Mouse (Mus musculus) hindbrain, embryonic 15.5 days (tissue): Measurements from ENCODE around the gene Mgll. TPM values are rescaled to one million over a fixed set of nuclear protein-coding genes. Genes with fewer than 3 reads are reported as not detected.

Experiments
- ATAC-seq: fragments of 200-750 bp; cut with Nextera tagmentation; 2 replicates; pipeline ENCODE4 v1.8.0; 2017; ENCODE audit warnings: low read depth, moderate number of reproducible peaks, moderate TSS enrichment; ENCODE audit not compliant: low FRiP score
- H3K27ac ChIP-seq: fragments of 300-500 bp; sonication (generic); replicated peaks from 2 replicates; pipeline ENCODE4 v1.5.1; 2015; ENCODE audit warnings: mild to moderate bottlenecking, inconsistent platforms
- H3K27me3 ChIP-seq: fragments of 300-500 bp; sonication (generic); 2 replicates; pipeline ENCODE4 v1.6.1; 2015; ENCODE audit warnings: control low read depth, inconsistent platforms
- H3K36me3 ChIP-seq: fragments of 300-500 bp; sonication (generic); 2 replicates; pipeline ENCODE4 v1.6.1; 2015; ENCODE audit warnings: control low read depth, inconsistent platforms
- H3K4me1 ChIP-seq: fragments of 300-500 bp; sonication (generic); replicated peaks from 2 replicates; pipeline ENCODE4 v1.6.1; 2015; ENCODE audit warnings: control low read depth, inconsistent platforms
- H3K4me2 ChIP-seq: fragments of 300-500 bp; sonication (generic); 2 replicates; pipeline ENCODE4 v1.6.1; 2015; ENCODE audit warnings: moderate library complexity, mild to moderate bottlenecking, inconsistent platforms
- H3K4me3 ChIP-seq: fragments of 300-500 bp; sonication (generic); 2 replicates; pipeline ENCODE4 v1.5.1; 2015; ENCODE audit warnings: mild to moderate bottlenecking, inconsistent platforms
- H3K9ac ChIP-seq: fragments of 300-500 bp; sonication (generic); 2 replicates; pipeline ENCODE4 v1.6.1; 2015; ENCODE audit warnings: inconsistent platforms
- H3K9me3 ChIP-seq: fragments of 300-500 bp; sonication (generic); 2 replicates; pipeline ENCODE4 v1.6.1; 2016; ENCODE audit warnings: control low read depth, inconsistent platforms
- WGBS: fragments of 180-500 bp; shearing (Covaris S2); methylation state at CpG from one replicate; pipeline ENCODE4 v1.1.7; 2015; 5-methylcytosine and 5-hydroxymethylcytosine counted together
- polyA plus RNA-seq: library from polyadenylated mRNA; unstranded; fragments of >200 nt; fragmentation: Nextera tagmentation; extraction: Ambion mirVana; gene quantifications from 2 replicates; pipeline ENCODE4 v1.2.1, GENCODE M21; 2015

Gene Mgll
- polyA plus RNA-seq, 1 experiment from 2014 or later: 59.0 TPM

DNA sequence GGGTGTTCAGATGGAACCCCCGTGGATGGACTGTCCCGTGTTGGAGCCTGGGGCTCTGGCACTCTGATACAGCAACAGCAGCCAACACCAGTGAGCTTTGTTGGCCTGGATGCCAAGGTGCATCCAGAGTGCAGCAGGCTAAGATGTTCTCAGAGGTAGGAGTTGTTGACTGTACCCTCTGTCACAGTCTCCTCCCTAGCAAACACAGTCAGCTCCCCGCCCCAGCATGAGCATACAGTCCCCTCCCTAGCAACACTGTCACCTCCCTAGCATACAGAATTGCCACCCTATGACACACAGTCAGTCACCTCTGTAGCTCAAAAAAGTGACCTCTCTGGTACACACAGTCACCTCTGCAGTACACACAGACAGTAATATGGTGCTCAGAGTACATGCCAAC is 92.7 kb downstream of the Mgll start:
- no peak for ATAC-seq
- Histone ChIP-seq H3K27me3 (no peaks in the 10 kb centered on the region), H3K36me3 (no peaks in the 10 kb centered on the region), H3K4me3 (no peak overlapping the region), H3K9ac (no peak overlapping the region), H3K4me2 (no peak overlapping the region), H3K9me3 (no peaks in the 10 kb centered on the region), H3K27ac (no peak overlapping the region), H3K4me1 (peaks cover 14% of the 10 kb centered on the region)
- WGBS: 78% methylated on average over 3 of the region's 3 CpGs

DNA sequence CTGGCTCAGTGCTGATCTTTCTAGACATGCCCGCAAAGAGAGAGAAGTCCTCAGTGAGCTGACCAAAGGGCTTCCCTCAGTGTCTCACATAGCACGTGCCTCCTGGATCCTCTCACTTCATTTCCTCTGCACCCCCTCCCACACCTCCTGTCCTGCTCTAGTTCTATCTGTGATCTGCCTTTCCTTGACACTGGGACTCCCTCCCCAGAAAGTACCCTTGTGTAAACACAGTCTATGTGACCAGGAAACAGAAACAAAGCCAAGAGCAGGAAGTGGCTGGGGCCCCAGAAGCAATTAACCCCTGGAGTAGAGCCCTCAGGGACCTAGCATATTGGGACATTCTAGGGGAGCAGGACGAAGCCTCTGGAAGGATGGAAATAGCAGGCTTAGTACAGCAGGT is 96.6 kb downstream of the Mgll start:
- Histone ChIP-seq H3K4me1 (no peaks in the 10 kb centered on the region), H3K27ac (no peak overlapping the region), H3K36me3 (no peaks in the 10 kb centered on the region), H3K4me2 (no peak overlapping the region), H3K9ac (no peak overlapping the region), H3K27me3 (no peaks in the 10 kb centered on the region), H3K9me3 (no peaks in the 10 kb centered on the region), H3K4me3 (no peak overlapping the region)
- ATAC-seq: no peak
- WGBS: 67% methylated on average over 3 of the region's 3 CpGs

DNA sequence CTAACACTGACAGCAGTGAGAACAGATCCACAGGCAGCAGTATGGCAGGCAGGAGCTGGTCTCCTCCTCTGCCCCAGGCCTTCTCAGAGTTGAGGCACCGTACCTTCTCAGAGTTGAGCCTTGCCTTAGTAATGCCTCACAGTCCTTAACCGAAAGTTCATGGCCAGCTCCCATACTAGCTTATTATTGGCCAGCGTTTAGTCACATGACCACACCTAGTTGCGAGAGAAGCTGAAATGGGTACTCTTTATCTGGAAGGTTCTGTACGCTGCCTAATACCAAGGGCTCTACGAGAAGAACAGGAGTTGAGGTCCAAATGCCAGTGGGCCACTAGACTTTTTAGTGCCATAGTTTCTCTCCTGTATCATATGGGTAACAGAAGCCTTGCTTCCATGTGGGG is 97.1 kb downstream of the Mgll start:
- ATAC-seq: no peak
- Histone ChIP-seq H3K4me3 (no peak overlapping the region), H3K36me3 (no peaks in the 10 kb centered on the region), H3K9me3 (no peaks in the 10 kb centered on the region), H3K27ac (no peak overlapping the region), H3K27me3 (no peaks in the 10 kb centered on the region), H3K4me1 (no peaks in the 10 kb centered on the region), H3K9ac (no peak overlapping the region), H3K4me2 (no peak overlapping the region)
- WGBS: 94% methylated on average over 6 of the region's 6 CpGs

DNA sequence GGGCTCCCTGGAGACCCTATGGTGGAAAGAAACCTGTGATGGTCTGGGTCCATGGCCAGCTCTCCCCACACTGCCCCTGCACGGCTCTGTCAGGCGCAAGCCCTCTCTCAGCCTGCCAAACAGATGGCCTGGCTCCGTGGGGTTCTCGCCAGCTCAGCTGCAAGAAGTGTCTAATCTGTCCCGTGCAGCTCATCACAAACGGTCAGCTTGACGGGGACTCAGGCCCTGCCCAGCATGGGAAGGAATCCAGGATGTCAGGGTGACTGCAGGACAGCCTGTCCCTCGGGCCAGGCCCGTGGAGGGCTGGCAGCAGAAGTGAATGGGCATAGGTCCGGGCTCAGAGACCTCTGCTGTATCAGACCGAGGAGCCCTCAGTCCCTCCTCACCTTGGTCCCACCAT is 97.7 kb downstream of the Mgll start:
- 65% methylated on average over 11 of the region's 11 CpGs for WGBS
- Histone ChIP-seq H3K36me3 (no peaks in the 10 kb centered on the region), H3K9ac (no peak overlapping the region), H3K27me3 (no peaks in the 10 kb centered on the region), H3K4me2 (no peak overlapping the region), H3K9me3 (no peaks in the 10 kb centered on the region), H3K4me1 (peaks cover 5% of the 10 kb centered on the region), H3K4me3 (no peak overlapping the region), H3K27ac (no peak overlapping the region)
- ATAC-seq: peak; percentile 41; the same call in 1 of the 2 replicates

DNA sequence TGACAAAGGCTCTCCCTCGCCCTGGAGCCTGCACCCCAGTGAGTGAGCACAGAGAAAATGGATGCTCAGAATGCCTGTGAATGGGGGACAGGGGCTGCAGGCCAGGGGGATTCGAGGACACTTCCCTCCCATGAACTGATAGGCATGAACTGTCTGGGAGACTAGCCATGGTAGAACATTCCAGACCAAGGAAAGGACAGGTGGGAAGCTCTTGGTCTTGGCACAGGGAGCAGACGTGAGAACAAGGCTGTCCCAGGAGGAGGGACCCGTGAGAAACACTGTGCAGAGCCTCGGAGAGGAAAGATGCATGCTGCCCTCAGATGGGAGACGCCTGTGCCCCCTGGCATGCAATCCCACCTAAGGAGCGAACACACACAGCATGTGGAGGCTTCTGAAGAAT is 100.0 kb downstream of the Mgll start:
- Histone ChIP-seq H3K4me1 (peaks cover 9% of the 10 kb centered on the region), H3K4me2 (no peak overlapping the region), H3K27me3 (no peaks in the 10 kb centered on the region), H3K27ac (no peak overlapping the region), H3K36me3 (no peaks in the 10 kb centered on the region), H3K9ac (no peak overlapping the region), H3K4me3 (no peak overlapping the region), H3K9me3 (no peaks in the 10 kb centered on the region)
- no peak for ATAC-seq
- 58% methylated on average over 7 of the region's 7 CpGs for WGBS

DNA sequence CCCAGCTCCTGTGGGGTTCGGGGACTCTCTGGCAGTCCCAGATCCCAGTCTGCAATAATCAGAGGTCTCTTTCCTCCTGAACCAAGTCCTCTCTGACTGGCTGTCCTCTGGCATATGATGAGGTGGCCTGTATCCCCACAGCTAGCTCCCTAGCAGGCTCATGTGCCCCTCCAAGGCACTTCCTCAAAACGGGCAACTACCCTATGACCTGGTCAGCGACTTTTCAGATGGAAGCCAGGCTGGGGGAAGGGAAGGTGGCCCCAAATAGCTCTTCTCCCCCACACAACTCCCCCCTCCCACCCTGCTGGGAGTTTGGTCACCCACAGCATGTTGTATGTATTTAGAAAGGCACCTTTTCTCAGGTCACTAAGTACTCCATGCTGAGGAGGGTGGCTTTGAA is 101.9 kb downstream of the Mgll start:
- H3K4me1 ChIP-seq: peaks cover 9% of the 10 kb centered on the region
- no peak overlapping the region for H3K27ac ChIP-seq
- H3K4me2 ChIP-seq: no peak overlapping the region
- ATAC-seq: no peak
- H3K36me3 ChIP-seq: no peaks in the 10 kb centered on the region
- no peak overlapping the region for H3K9ac ChIP-seq
- no peaks in the 10 kb centered on the region for H3K27me3 ChIP-seq
- H3K9me3 ChIP-seq: no peaks in the 10 kb centered on the region
- 59% methylated on average over 3 of the region's 3 CpGs for WGBS
- no peak overlapping the region for H3K4me3 ChIP-seq

DNA sequence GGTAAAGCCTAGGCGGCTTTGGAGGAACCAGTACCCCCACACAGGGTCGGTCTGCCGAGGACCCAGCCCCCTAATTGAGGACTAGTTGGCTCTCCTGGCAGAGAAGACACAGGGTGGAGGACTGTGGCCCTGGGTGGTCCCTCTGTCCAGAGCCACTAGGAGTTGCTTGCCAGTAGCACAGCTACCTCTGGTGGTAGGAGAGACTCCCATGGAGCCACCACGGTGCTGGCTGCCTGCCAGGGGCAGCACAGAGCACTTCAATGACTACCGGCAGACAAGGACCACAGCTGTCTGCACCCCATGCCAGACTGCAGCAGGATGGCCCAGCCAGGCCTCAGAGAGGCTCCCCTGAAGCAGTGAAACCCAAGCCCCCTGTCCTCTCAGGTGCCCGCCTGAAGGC is 102.3 kb downstream of the Mgll start:
- no peaks in the 10 kb centered on the region for H3K36me3 ChIP-seq
- no peaks in the 10 kb centered on the region for H3K9me3 ChIP-seq
- peaks cover 12% of the 10 kb centered on the region for H3K4me1 ChIP-seq
- no peaks in the 10 kb centered on the region for H3K27me3 ChIP-seq
- ATAC-seq: peak; percentile 44; the same call in 1 of the 2 replicates
- H3K27ac ChIP-seq: no peak overlapping the region; the same call in 1 of the 2 replicates
- 35% methylated on average over 6 of the region's 6 CpGs for WGBS
- H3K4me2 ChIP-seq: no peak overlapping the region
- H3K9ac ChIP-seq: no peak overlapping the region
- H3K4me3 ChIP-seq: no peak overlapping the region

DNA sequence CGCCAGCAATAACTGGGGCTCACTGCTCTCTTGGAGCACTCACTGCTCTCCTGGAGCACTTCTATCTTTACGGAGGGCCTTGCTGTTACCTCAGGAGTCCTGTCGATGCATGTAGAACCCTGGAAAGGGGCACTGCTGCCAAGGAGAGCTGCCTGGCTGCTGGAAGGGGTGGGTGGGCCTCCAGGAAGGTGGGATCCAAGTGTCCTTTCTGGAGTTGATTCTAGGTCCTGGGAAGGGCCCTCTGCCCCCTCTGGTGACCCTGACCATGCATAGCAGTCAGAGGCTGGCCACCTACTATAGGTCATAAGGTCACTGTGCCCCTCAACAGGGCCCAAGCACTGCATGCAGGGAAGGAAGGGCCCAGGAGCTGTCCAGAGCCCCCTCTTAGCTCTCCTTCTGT is 102.8 kb downstream of the Mgll start:
- Histone ChIP-seq H3K4me2 (no peak overlapping the region), H3K4me3 (no peak overlapping the region), H3K9ac (no peak overlapping the region), H3K27ac (no peak overlapping the region; the same call in 1 of the 2 replicates), H3K4me1 (peaks cover 12% of the 10 kb centered on the region), H3K9me3 (no peaks in the 10 kb centered on the region), H3K27me3 (no peaks in the 10 kb centered on the region), H3K36me3 (no peaks in the 10 kb centered on the region)
- WGBS: 67% methylated on average over 3 of the region's 3 CpGs
- ATAC-seq: no peak

DNA sequence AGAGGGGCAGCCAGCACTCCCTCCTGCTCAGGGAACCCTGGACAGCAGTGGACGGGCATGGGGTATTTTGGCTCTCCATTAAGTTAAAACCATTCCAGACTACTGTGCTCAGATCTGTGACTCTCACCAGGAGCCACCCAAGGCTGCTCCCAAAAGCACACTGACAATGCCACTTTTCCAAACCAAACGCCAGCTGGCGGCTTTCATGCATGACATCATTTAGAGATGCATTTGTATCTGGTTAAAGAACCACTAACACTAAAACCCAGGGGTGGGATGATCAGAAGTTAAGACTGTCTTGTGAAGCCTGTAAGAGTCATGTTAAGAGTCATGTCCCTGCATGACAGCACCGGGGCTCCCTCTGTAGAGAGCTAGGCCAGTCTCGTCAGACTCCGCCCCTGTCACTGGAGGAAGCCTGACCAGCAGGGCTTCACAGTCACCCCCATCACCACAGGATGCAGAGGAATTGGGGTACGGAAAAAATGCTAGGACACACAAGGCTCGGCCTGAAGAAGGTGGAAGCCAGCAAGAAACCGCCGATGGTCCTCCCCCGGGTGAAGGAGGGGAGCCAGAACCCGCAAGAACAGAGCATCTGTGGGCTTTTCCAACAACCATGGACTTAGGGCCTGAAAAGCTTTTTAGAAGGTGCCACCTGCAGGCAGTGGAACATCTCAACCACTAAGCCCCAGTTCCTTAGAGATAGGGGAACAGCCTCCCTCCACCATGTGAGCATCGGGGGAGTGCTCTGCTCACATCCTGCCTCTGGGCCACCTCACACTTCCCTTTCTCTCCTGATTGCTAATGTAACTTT is 103.4 kb downstream of the Mgll start:
- Histone ChIP-seq H3K4me1 (peaks cover 12% of the 10 kb centered on the region), H3K4me3 (no peak overlapping the region), H3K9me3 (no peaks in the 10 kb centered on the region), H3K9ac (no peak overlapping the region), H3K4me2 (no peak overlapping the region), H3K27ac (no peak overlapping the region; the same call in 1 of the 2 replicates), H3K36me3 (no peaks in the 10 kb centered on the region), H3K27me3 (no peaks in the 10 kb centered on the region)
- 56% methylated on average over 13 of the region's 13 CpGs for WGBS
- no peak for ATAC-seq

DNA sequence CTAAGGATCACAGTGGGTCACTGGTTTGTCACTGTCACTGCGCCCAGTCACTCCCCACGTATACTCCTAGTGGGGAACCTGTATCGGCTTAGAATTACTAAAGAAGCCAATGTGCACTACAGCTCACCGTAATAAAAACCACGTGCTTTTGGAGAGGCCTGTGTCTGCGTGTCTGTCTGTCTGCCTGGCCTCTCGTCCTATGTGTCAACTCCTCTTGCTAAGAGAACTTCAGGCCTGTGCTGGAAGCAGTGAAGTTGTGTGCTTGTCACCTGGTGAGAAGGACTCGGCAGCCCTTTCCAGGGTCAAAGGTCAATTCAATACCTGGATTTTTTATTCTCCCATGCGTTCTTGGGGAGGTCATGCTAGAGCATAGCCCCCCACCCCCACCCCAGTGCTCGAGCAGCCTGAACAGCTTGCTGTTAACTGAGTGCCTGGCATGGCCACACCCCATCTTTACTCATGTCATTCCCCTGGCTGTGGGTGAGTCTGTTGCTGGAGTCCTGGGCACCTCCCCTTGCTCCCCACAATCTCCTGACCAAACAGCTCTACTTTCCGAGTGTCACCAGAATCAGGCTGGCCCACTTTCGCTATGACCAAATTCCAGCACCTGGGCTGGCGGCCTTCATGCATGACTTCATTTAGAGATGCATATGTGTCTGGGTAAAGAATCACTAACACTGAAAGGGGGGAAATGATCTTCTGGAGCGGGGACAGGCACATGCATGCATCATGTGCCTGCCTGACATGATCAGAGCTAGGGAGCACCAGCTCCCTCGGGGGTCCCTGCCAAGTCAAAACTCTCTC is 104.2 kb downstream of the Mgll start:
- 77% methylated on average over 15 of the region's 15 CpGs for WGBS
- Histone ChIP-seq H3K36me3 (no peaks in the 10 kb centered on the region), H3K27ac (no peak overlapping the region), H3K4me2 (no peak overlapping the region), H3K9ac (no peak overlapping the region), H3K9me3 (no peaks in the 10 kb centered on the region), H3K4me1 (peaks cover 12% of the 10 kb centered on the region), H3K4me3 (no peak overlapping the region), H3K27me3 (no peaks in the 10 kb centered on the region)
- no peak for ATAC-seq

DNA sequence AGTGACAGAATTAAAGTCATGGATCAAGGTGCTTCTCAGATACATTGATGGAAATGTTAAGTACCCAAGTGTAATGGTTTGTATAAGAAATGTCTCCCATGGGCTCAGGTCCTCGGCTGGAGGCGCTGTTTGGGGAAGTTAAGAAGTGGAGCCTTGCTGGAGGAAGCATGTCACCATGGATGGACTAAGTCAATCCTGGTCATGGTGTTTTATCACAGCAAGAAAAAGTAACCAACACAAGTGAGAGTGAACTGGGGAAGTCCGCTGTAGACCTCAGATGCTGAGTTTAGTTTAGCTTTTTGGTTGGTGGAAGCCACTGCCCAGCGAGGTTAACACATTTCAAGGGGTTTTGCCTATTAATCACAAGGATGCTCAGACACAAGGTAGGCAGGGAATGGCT is 105.4 kb downstream of the Mgll start:
- Histone ChIP-seq H3K4me1 (peaks cover 12% of the 10 kb centered on the region), H3K4me2 (no peak overlapping the region), H3K27me3 (no peaks in the 10 kb centered on the region), H3K27ac (no peak overlapping the region), H3K4me3 (no peak overlapping the region), H3K9ac (no peak overlapping the region), H3K36me3 (no peaks in the 10 kb centered on the region), H3K9me3 (no peaks in the 10 kb centered on the region)
- ATAC-seq: no peak
- 90% methylated on average over 4 of the region's 4 CpGs for WGBS

DNA sequence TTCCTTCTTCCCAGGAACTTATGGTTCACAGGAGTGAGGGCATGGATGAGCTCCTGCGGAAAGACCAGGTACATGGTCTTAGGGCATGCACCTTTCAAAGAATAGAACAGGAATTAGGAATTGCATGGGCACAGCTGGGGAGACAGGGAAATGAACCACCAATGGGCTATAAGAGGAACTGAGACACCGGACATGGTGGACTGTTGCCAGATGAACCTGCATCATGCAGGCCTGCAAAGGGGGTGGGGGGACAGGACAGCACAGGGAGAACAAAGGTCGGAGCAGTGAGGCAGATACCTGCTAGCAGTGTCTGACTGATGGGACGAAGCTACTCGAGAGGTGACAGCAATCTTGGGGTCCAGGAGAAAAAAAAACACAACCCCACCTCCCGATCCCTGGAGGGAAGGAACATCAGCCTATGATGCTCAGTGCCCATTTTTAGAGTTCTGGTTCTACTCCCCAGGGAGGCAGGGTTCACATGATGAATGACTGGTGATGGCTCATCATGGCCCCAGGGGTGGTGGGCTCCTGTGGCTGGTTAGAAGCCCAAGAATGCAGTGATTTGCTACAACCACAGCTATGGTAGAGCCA is 106.0 kb downstream of the Mgll start:
- Histone ChIP-seq H3K4me2 (no peak overlapping the region), H3K4me3 (no peak overlapping the region), H3K9me3 (no peaks in the 10 kb centered on the region), H3K27ac (no peak overlapping the region), H3K36me3 (no peaks in the 10 kb centered on the region), H3K9ac (no peak overlapping the region), H3K27me3 (no peaks in the 10 kb centered on the region), H3K4me1 (peaks cover 12% of the 10 kb centered on the region)
- ATAC-seq: no peak
- 94% methylated on average over 6 of the region's 6 CpGs for WGBS
